Mouse (Mus musculus): ENCODE data around the gene Galt. TPM values are rescaled to one million over a fixed set of nuclear protein-coding genes. Genes with fewer than 3 reads are reported as not detected.
A peak's percentile ranks its signal among the peaks of the same experiment; 100 is the strongest.

Gene Galt
- polyA plus RNA-seq, 1 experiment = 11.1 TPM

DNA sequence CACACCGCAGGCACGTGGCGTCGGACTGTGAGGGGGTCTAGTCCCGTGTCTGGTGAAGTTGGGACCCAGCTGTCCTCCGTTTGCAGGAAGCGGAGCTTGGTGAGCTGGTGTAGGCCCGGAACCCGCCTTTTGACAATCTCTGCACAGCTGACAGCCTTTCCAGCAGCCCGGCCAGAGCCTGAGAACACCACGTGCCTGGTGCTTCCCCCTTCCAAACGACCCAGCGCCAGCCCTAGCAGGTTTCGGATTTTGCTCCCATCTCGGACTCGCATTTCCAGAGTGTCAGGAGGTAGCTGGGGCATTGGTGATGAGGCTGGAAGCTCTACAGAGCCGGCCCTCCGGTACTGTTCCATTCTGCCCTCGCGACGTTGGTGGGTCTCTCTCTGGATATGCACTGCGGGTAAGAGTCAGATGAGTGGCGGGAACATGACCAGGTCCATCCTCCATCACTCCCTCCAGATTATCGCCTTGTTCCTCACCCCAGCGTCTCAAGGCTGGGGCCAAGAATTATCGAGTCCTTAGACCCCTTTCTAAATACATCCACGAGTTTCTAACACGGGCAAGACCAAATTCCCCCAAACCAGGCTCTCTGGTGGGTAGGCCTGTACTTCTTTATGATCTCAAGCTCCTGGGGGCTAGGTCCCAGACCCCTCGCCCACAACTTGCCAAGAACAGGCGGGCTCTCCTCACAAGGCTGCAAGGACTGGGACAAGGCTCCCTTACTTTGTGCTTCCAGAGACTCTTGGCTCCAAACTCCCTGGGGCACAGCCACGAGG is 42.4 kb upstream of the Galt start:
- H3K27ac ChIP-seq (ENCODE audit: control insufficient read depth, insufficient read depth, low read depth, low read length) = peak overlapping the region; percentile 86
- H3K36me3 ChIP-seq (ENCODE audit: control insufficient read depth, insufficient read depth, low read length) = 0 out of 2 replicates have a peak, but pooled peaks cover 2% of the 10 kb centered on the region
- TF ChIP-seq CTCF (IDR thresholded peaks at IDR 0.05; ENCODE audit: control insufficient read depth, insufficient read depth, insufficient replicate concordance, low read depth, low read length) = no peak
- TF ChIP-seq POLR2A (IDR thresholded peaks at IDR 0.05; ENCODE audit: control insufficient read depth, low read depth, low read length) = no peak
- H3K4me3 ChIP-seq (ENCODE audit: control insufficient read depth, low read depth, low read length) = peak overlapping the region; percentile 96
- no peaks in the 10 kb centered on the region for H3K27me3 ChIP-seq (ENCODE audit: control insufficient read depth, insufficient read depth, low read length)
- H3K4me1 ChIP-seq (ENCODE audit: control insufficient read depth, insufficient read depth, low read length) = peaks cover 25% of the 10 kb centered on the region

- H3K36me3 ChIP-seq (ENCODE audit: control insufficient read depth, insufficient read depth, low read length) = peaks cover 2% of the 10 kb centered on the region
- peak within 1 kb of the TSS; percentile 96 for H3K4me3 ChIP-seq (ENCODE audit: control insufficient read depth, low read depth, low read length)
- TF ChIP-seq CTCF (IDR thresholded peaks at IDR 0.05; ENCODE audit: control insufficient read depth, insufficient read depth, insufficient replicate concordance, low read depth, low read length) (0 out of 2 replicates have a peak, but pooled peaks have one; percentile 16), POLR2A (IDR thresholded peaks at IDR 0.05; ENCODE audit: control insufficient read depth, low read depth, low read length) (peak; percentile 85)
- peak within 1 kb of the TSS; percentile 86 for H3K27ac ChIP-seq (ENCODE audit: control insufficient read depth, insufficient read depth, low read depth, low read length)
- H3K4me1 ChIP-seq (ENCODE audit: control insufficient read depth, insufficient read depth, low read length) = peaks cover 25% of the 10 kb centered on the region
- no peaks in the 10 kb centered on the region for H3K27me3 ChIP-seq (ENCODE audit: control insufficient read depth, insufficient read depth, low read length)
These were observed 41.6 kb upstream of the Galt start, which contains the start of gene Rpp25l for GRCm38 (mm10) chr4:41713197-41714067. Gene Rpp25l, minus strand, starts transcription at chr4:41713534.

DNA sequence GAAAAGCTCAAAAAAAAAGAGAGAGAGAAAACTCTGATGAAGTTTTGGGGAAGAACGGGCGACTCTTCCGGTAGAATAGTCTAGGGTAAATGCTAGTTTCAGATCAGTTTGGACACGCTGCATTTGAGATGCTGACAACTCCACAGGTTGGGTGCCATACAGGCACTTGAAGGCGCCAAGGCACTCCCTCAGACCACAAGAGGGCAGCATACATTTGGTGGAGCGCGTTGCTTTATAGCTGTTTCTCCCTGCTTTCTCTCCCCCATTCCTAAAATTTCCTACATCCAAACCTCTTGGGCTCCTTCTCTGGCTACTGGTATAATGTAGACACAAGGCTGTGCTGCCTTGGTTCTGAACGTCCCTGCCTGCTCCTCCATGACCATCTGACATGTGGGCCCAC is 40.8 kb upstream of the Galt start:
- TF ChIP-seq POLR2A (IDR thresholded peaks at IDR 0.05; ENCODE audit: control insufficient read depth, low read depth, low read length) (no peak), CTCF (IDR thresholded peaks at IDR 0.05; ENCODE audit: control insufficient read depth, insufficient read depth, insufficient replicate concordance, low read depth, low read length) (peak; percentile 68; the same call in 1 of the 2 replicates)
- H3K36me3 ChIP-seq (ENCODE audit: control insufficient read depth, insufficient read depth, low read length) = peaks cover 2% of the 10 kb centered on the region
- no peak overlapping the region; the same call in 1 of the 2 replicates for H3K4me3 ChIP-seq (ENCODE audit: control insufficient read depth, low read depth, low read length)
- H3K27me3 ChIP-seq (ENCODE audit: control insufficient read depth, insufficient read depth, low read length) = no peaks in the 10 kb centered on the region
- H3K27ac ChIP-seq (ENCODE audit: control insufficient read depth, insufficient read depth, low read depth, low read length) = no peak overlapping the region
- H3K4me1 ChIP-seq (ENCODE audit: control insufficient read depth, insufficient read depth, low read length) = peaks cover 25% of the 10 kb centered on the region

GRCm38 (mm10) chr4:41715082-41715481 is 39.9 kb upstream of the Galt start:
- no peak overlapping the region for H3K27ac ChIP-seq (ENCODE audit: control insufficient read depth, insufficient read depth, low read depth, low read length)
- H3K4me3 ChIP-seq (ENCODE audit: control insufficient read depth, low read depth, low read length) = no peak overlapping the region
- peaks cover 25% of the 10 kb centered on the region for H3K4me1 ChIP-seq (ENCODE audit: control insufficient read depth, insufficient read depth, low read length)
- TF ChIP-seq CTCF (IDR thresholded peaks at IDR 0.05; ENCODE audit: control insufficient read depth, insufficient read depth, insufficient replicate concordance, low read depth, low read length) (no peak), POLR2A (IDR thresholded peaks at IDR 0.05; ENCODE audit: control insufficient read depth, low read depth, low read length) (no peak)
- H3K27me3 ChIP-seq (ENCODE audit: control insufficient read depth, insufficient read depth, low read length) = no peaks in the 10 kb centered on the region
- peaks cover 2% of the 10 kb centered on the region for H3K36me3 ChIP-seq (ENCODE audit: control insufficient read depth, insufficient read depth, low read length)

GRCm38 (mm10) chr4:41715596-41715995 is 39.4 kb upstream of the Galt start:
- Histone ChIP-seq H3K27me3 (ENCODE audit: control insufficient read depth, insufficient read depth, low read length) (no peaks in the 10 kb centered on the region), H3K36me3 (ENCODE audit: control insufficient read depth, insufficient read depth, low read length) (peaks cover 2% of the 10 kb centered on the region), H3K4me1 (ENCODE audit: control insufficient read depth, insufficient read depth, low read length) (peaks cover 25% of the 10 kb centered on the region), H3K4me3 (ENCODE audit: control insufficient read depth, low read depth, low read length) (no peak overlapping the region), H3K27ac (ENCODE audit: control insufficient read depth, insufficient read depth, low read depth, low read length) (no peak overlapping the region)
- TF ChIP-seq POLR2A (IDR thresholded peaks at IDR 0.05; ENCODE audit: control insufficient read depth, low read depth, low read length) = no peak
- TF ChIP-seq CTCF (IDR thresholded peaks at IDR 0.05; ENCODE audit: control insufficient read depth, insufficient read depth, insufficient replicate concordance, low read depth, low read length) = no peak

DNA sequence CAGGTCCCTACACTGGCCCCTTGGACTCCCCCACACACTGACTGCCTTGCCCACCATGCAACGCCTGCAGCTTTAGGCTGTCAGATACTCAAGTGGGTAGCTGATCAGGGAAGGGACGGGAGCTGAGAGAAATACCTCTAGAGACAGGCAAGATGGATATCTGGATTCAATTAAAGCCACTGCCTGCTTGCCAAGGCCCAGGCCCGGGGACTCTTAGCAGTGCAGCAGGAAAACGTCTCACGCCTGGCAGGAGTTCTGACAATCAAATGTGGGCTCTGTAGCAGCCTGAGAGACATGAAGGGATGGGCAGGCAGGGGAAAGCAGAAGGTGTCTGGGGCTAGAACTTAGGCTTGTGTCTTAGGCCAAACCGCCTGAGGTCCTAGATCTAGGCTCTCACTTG is 38.2 kb upstream of the Galt start:
- Histone ChIP-seq H3K36me3 (ENCODE audit: control insufficient read depth, insufficient read depth, low read length) (peaks cover 2% of the 10 kb centered on the region), H3K27ac (ENCODE audit: control insufficient read depth, insufficient read depth, low read depth, low read length) (no peak overlapping the region), H3K27me3 (ENCODE audit: control insufficient read depth, insufficient read depth, low read length) (no peaks in the 10 kb centered on the region), H3K4me3 (ENCODE audit: control insufficient read depth, low read depth, low read length) (no peak overlapping the region), H3K4me1 (ENCODE audit: control insufficient read depth, insufficient read depth, low read length) (peaks cover 24% of the 10 kb centered on the region)
- TF ChIP-seq POLR2A (IDR thresholded peaks at IDR 0.05; ENCODE audit: control insufficient read depth, low read depth, low read length) = no peak
- no peak for TF ChIP-seq CTCF (IDR thresholded peaks at IDR 0.05; ENCODE audit: control insufficient read depth, insufficient read depth, insufficient replicate concordance, low read depth, low read length)

GRCm38 (mm10) chr4:41722918-41723351 is 32.1 kb upstream of the Galt start, which contains the start of gene Dctn3:
Gene Dctn3, minus strand, starts transcription at chr4:41723170.
- 0 out of 2 replicates have a peak within 1 kb of the TSS, but pooled peaks have one; percentile 21 for H3K27ac ChIP-seq (ENCODE audit: control insufficient read depth, insufficient read depth, low read depth, low read length)

More at GRCm38 (mm10) chr4:41722918-41723351, 32.1 kb upstream of the Galt start, which contains the start of gene Dctn3:
- Histone ChIP-seq H3K4me1 (ENCODE audit: control insufficient read depth, insufficient read depth, low read length) (peaks cover 10% of the 10 kb centered on the region), H3K36me3 (ENCODE audit: control insufficient read depth, insufficient read depth, low read length) (no peaks in the 10 kb centered on the region; the same call in none of the 2 replicates), H3K27me3 (ENCODE audit: control insufficient read depth, insufficient read depth, low read length) (peaks cover 5% of the 10 kb centered on the region; the same call in 1 of the 2 replicates), H3K4me3 (ENCODE audit: control insufficient read depth, low read depth, low read length) (peak within 1 kb of the TSS; percentile 95)
- peak; percentile 94 for TF ChIP-seq POLR2A (IDR thresholded peaks at IDR 0.05; ENCODE audit: control insufficient read depth, low read depth, low read length)
- TF ChIP-seq CTCF (IDR thresholded peaks at IDR 0.05; ENCODE audit: control insufficient read depth, insufficient read depth, insufficient replicate concordance, low read depth, low read length) = no peak
